Mouse (Mus musculus): ENCODE measurements around the gene Trim24.

Gene Trim24

DNA sequence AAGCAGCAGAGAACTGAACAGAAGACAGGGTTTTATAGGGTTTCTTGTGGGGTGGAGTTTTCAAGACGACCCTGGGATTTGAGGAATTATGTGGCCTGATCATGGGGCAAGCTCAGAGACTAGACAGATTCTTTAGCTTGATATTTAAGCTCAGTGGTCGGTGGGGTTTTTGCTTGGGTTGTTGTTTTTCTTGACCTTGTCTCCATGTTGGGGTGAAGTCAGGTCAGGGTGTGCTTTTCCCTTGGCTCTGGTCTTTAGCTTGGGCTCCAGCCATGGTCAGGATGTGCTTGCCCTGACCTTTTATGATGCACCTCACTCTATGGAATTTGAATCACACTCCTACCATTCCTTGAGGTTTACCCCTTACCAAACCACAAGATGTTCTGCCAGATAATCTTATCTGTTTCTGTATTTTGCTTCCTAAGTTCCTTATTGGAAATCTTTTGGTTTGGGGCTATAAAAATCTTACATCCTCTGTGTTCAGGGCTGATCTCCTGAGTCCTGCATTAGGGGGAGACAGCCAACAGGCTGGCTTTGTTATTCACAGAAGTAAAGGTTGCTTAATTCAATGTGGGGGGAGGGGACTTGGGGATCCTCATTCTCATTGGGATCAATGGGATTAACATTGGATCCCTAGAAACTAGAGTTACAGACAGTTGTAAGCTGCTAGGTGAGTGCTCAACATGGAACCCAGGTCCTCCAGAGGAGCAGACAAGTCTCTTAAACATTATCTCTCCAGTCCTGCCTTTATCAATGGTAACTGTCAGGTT, 6.5 kb upstream of the Trim24 start:
- in situ Hi-C loops (cut with MboI; ENCODE audit: low sequenced_read_pairs) = no loop called here

DNA sequence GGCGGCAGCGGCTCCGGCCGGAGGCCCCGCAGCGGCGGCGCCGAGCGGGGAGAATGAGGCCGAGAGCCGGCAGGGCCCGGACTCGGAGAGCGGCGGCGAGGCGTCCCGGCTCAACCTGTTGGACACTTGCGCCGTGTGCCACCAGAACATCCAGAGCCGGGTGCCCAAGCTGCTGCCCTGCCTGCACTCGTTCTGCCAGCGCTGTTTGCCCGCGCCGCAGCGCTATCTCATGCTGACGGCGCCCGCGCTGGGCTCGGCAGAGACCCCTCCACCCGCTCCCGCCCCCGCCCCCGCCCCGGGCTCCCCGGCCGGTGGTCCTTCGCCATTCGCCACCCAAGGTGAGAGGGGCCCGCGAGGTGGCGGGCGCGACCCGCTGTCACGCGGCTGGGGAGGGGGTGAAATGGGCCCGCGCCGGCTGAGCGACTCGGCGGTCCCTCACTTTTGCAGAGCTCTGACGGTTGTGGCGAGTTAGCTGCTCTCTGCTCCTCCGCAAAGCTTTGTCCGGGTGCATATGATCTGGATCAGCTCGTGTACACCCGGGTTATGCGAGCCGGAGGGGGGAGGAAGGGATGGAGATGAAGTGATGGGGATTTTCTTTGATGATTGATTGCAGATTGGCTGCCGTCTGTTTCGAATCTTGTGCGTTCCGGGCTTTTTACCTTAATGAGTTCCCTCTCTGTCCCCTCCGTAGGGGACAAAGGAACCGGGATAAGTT, 683 bp downstream of the Trim24 start:
- in situ Hi-C loops (cut with MboI; ENCODE audit: low sequenced_read_pairs) = no loop called here

DNA sequence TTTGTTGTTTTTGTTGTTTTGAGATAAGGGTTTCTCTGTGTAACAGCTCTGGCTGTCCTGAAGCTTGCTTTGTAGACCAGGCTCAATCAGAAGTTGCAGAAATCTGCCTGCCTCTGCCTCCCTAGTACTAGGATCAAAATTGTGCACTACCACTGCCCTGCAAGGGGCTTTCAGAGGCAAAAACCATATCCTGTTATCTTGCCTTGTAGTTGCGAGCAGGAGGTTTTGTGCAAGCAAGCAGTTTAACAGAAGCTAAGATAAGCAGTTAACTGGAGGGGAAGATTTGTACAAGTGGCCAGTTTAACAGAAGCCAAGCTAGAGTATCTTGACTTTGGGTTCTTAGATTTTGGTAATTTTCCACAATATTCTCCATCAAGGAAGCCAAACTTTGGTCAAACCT, 2.2 kb downstream of the Trim24 start:
- in situ Hi-C loops (cut with MboI; ENCODE audit: low sequenced_read_pairs) = no loop called here

DNA sequence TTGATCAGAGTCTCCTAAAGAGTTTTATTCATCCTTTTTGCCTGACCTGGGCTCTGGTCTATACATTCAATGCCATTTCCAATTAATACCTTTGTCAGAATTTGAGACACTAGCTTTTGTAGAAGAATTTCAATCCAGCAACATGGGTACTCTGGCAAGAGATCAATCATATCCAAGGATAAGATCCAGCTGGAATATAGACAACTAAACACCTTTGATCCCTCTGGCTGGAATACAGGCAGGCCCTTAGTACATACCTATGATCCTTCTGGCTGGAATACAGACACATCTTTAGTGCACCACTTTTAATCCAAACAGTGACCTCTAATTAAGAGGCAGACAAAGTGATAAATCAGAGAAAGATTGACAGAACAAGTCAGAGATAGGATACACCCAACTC, 3.1 kb downstream of the Trim24 start:
- in situ Hi-C loops (cut with MboI; ENCODE audit: low sequenced_read_pairs) = no loop called here

DNA sequence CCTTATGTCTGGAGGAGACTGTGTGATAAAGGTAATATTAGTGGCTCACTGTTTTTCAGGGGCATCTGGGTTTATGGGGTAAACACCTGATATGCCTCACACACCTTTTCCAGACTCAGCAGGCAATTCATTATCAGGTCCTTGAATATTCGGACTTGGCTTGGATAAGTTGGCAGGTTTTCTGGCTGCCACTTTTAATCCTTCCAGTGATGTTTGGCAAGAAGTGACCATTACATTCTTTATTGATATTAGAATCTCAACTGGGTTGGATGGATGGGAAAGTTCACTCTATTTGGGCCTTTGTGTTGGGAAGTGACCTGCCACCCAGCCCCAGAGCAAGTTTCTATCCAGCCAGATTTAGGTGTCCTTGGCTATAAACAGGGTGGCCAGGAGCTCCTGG, 7.6 kb downstream of the Trim24 start:
- in situ Hi-C loops (cut with MboI; ENCODE audit: low sequenced_read_pairs) = no loop called here

DNA sequence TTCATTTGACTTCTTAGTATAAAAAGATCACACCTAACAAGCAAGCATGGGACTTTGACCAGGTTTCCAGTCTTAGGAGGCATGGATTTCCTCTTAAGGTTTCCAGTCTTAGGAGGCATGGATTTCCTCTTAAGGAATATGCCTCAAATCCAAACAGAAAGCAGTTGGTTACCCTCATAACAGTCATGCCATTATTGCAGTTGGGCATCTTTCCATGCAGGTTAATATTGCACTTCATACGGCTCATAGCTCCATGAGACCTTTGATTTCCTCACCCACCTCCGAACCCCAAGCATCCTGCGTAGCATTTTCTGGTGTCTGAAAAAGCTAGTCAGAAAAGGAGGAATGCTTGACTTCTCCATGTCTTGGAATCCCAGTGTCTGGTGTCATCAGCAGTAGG, 10.0 kb downstream of the Trim24 start:
- in situ Hi-C loops (cut with MboI; ENCODE audit: low sequenced_read_pairs) = no loop called here

DNA sequence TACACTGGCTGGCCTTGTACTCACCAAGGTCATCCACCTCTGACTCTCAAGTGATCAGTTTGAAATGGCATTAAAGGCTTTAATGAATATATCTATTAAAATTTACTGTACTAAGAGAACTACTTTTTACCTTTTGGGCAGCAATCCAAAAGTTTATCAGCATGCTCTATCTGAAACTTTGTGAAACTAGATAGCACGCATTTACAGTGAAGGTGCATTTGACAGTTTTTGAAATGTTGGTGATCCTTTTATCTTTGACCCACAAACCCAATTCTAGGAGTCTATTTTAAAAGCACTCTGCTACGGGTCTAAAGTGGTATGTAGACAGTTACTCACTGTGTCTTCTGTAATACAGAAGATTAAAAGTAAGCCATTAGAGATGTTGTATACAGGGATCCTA, 23.0 kb downstream of the Trim24 start:
- in situ Hi-C loops (cut with MboI; ENCODE audit: low sequenced_read_pairs) = no loop called here

DNA sequence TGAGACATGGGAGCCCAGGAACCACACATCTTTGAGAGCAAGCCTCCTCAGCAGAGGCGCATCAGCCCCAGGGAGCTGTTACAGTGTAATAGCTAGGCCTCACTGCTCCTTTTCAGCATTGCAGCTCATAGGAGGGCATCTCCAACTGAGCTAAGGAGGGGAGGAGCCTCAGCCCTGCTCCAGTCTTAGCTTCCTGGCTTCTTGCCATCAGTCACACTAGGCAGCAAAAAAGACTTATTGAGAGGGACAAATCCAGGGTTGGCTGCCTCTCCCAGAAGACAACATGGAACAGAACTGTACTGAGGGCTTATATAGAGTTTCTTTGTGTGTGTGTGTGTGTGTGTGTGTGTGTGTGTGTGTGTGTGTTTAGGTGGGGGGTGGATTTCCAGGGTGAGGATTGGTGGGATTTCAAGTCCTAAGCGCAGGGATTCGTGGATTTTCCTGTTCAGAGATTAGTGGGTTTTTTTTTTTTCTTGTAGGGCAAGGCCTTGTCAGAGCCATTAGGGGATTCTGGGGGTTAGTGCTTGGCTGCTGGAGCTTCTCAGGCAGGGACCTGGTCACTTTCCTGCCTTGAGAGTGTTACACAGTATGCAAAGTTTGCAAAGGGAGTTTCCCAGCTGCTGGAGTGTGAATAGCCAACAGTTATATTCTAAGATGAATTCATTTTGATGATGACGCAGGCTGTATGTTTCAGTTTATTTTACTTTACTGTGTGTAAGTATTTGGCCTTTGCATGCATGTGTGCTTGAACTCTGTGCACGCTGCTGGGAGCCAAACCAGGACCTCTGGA, 25.2 kb downstream of the Trim24 start:
- in situ Hi-C loops (cut with MboI; ENCODE audit: low sequenced_read_pairs) = no loop called here

DNA sequence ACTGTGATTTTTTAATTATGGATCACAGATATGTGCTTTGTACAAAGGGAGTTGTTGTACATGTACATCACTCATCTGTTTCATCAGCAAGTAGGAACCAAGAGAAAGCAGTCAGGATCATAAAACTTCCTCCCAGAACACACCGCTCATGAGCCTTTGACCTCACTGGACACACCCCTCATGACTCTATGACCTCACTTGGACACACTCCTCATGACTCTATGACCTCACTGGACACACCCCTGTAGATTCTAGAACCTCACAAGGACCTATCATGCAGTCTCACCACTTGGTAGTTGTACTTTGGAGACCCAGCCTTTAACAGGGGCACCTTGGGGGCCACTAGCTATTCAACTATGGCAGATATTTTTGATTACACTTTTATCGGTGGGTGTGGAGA, 29.6 kb downstream of the Trim24 start:
- in situ Hi-C loops (cut with MboI; ENCODE audit: low sequenced_read_pairs) = no loop called here

DNA sequence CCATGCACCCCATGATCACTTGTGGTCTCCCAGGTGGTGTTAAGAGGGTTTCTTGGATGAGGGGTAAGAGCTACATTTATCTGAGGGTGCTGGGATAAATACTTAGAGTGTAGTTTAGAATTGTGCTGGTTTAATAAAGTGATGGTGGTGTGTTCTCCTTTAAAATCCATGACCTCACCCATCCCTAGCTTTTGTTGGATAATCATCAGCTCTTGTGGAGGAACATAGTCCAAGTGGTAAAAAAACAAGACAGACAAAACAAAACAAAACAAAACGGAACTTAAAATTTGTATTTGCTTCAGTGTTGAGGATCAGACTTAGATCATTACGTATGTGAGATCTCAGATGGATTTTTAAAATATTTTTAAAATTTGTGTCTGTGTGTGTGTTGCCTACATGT, 31.2 kb downstream of the Trim24 start:
- in situ Hi-C loops (cut with MboI; ENCODE audit: low sequenced_read_pairs) = no loop called here

DNA sequence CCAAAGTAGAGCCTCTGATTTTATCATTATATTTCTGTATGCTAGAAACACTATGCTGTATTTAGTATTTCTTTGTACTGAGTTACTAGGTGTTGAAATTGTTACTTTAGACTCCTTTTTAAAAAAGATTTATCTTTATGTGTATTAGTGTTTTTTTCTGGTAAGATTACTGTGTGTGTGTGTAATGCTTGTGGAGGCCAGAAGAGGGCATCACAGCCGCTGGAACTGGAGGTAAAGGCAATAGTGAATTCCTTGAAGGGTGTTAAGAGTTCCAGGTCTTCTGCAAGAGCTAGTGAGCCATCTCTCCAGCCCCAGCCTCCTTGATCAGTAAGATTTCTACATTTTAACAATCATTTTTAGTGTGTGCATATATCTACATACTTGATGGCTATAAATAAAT, 33.2 kb downstream of the Trim24 start:
- in situ Hi-C loops (cut with MboI; ENCODE audit: low sequenced_read_pairs) = no loop called here

DNA sequence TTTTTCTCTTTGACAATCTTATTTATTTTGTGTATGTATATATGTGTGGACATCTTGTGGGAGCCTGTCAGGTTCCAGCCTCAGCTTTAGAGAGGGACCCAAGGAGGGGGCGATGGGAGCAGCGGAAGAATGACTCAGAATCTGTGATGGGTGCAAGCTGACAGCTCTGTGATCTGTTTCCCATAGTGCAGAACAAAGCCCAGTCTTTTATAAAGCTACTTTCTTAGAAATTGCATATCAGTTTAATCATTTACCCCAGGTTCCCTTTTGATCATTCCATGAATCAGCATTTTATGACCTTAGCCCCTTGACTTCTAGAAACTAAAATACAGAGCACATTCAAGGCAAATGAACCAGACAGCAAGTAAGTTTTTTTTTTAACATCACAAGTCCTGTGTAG, 42.9 kb downstream of the Trim24 start:
- in situ Hi-C loops (cut with MboI; ENCODE audit: low sequenced_read_pairs) = no loop called here

DNA sequence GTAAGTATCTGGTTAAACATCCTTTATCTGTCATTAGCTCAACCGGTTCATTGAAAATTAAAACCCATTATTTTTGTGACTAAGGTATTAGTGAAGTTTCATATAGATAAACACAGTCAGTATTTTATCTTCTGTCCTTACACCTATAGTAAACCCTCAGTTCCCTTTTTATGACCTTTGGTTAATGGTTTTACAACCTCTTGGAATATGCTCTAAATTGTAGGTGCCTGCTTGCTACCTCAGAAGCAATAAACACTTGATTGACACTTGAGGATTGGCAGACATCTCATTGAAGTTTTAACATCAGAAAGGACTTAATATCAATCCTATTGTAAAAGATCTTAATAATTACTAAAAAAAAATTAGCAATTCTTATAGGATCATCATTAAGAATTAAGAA, 54.5 kb downstream of the Trim24 start:
- in situ Hi-C loops (cut with MboI; ENCODE audit: low sequenced_read_pairs) = no loop called here

DNA sequence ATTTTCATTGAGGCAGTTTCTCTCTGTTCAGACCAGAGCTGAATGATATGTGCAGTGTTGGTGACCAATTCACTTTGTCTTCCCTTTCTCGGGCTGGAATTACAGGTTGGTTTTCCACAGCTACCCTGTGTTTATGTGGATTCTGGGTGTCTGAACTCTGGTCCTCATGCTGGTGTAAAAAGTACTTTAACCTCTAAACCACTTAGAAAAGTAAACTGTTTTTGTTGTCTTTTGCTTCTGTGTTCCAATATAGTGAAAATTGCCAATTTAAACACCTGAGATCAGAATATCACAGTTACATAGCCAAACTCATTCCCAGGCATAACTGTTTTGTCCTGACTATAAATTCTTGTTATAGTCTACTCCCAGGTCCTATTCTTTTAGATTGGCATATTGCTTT, 56.1 kb downstream of the Trim24 start:
- in situ Hi-C loops (cut with MboI; ENCODE audit: low sequenced_read_pairs) = no loop called here

DNA sequence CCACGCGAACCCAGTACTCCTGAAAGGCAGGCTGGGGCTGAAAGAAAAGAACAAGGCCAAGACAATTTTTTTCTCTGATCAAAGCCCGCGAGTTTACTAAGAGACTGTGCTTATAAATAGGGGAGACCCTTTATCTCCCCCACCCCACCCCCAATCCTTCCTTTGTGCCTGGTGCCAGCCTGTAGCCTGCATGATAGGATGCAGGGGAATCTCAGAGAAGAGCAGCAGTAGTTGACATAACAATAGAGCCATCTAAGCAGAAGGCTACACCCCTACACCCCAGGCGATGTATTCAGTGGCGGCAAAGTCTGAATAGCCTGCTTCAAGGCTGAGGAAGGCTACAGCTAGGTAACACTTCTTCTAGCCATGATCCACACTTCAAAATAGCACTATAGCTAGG, 65.9 kb downstream of the Trim24 start:
- in situ Hi-C loops (cut with MboI; ENCODE audit: low sequenced_read_pairs) = no loop called here

DNA sequence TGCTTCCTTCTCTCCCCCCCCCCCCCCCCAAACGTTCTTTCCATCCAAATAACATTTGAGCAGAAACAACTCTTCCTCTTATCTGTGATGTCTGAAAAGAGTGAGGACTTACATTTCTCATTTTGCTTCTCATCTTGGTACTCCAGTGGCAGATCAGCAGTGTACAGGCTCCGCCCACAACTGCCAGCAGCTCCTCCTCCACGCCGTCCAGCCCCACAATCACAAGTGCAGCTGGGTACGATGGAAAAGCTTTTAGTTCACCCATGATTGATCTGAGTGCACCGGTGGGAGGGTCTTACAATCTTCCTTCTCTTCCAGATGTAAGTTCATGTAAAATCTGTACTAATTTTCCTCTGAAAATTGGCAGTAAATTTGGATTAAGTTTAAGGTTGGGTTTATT, 80.7 kb downstream of the Trim24 start:
- in situ Hi-C loops (cut with MboI; ENCODE audit: low sequenced_read_pairs) = no loop called here

DNA sequence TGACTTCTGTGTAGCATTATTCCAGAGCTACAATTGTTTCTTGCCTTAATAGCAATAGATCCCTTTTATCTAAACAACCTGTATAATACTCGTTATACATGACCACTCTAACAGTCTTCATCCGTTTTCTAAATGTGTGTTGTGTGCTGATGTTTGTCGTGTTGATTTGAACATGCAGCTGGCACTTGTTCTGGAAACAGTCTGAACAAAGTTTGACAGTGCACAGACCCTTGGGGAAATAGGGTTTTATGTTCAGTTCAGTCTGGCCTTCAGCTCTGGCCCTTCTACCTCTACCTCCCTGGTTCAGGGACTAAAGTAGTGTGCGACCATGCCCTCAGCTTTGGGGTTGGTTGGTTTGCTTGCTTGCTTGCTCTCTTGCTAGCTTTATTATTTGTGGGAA, 96.8 kb downstream of the Trim24 start:
- in situ Hi-C loops (cut with MboI; ENCODE audit: low sequenced_read_pairs) = no loop called here

DNA sequence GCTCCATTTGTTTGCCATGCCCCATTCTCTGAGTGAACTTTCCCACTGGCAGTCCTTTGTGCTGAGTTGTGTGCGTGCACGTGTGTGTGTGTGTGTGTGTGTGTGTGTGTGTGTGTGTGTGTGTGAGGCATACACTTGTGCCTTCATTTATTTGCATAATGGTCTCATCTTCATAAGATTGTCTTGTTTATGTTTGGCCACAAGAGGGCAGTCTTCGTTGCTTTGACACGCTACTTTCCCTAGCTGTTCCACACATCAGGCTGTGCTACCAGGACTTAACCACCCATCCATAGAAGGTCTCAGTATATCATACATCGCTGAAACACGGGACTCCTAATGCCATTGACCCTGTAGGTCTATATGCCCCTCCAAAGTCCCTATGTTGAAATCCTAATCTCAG, 136.8 kb downstream of the Trim24 start:
- in situ Hi-C loops (cut with MboI; ENCODE audit: low sequenced_read_pairs) = no loop called here

DNA sequence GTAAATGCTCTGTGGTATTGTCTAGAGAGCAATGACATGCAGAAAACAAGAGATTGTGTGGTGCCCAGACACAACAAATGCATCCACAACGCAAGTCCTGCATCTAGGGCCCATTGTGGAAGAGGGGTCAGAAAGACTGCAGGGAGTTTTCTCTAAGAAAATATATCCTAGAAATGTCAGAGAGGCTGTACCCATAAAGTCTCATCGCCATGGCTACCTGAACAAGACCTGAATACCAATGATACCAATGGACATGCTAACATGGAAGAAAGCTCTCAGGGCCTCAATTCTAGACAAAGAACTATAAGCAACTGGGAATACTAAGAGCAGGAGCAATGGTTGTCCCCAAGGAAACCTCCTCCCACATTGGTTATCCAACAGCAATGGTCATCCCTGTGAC, 142.2 kb downstream of the Trim24 start:
- in situ Hi-C loops (cut with MboI; ENCODE audit: low sequenced_read_pairs) = no loop called here

Data from CH12F3 (cell line).